Mouse (Mus musculus): Measurements from ENCODE around the gene Slc35b2. TPM values are rescaled to one million over a fixed set of nuclear protein-coding genes. Genes with fewer than 3 reads are reported as not detected.

Slc35b2 gene
- total RNA-seq, 4 experiments from 2014 or later, result 23.1 to 27.9 (median 25.3) TPM

DNA sequence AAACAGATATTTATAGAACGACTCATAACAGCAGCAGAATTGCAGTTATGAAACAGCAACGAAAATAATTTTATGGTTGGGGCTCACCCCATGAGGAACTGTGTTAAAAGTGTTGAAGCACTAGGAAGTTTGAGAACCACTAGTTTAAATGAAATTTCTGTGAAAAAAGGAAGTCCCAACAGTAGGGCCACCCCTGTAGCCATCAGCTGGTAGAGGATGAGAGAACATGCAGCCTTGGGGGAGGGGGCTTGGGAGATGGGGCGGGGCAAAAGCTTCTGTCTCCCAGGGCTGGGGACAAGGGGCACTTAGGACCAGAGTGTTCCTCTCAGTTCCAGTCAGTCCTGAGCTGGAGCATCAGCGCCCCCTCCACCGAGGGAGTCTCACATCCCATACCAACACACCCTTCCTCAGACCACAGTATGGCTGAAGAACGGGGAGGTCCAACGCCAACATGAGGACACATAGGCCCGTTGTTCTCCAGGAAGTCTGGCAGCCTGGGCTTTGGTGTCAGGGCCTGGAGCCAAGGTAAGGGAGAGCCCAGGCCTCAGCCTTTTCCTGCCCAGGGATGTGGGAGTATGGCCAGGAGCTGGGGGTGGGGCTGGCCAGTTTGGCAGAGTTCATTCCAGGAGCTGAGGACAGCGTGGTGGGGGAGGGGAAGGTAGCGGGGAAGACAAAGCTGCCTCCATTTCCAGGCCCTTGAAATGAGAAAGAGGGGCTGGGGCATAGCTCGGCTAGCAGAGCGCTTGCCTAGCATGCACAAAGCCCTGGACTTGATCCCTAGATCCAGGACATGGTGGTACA lies 20.6 kb downstream of the Slc35b2 start:
- DNase-seq (ENCODE audit: low spot score), result peak; percentile 93

DNA sequence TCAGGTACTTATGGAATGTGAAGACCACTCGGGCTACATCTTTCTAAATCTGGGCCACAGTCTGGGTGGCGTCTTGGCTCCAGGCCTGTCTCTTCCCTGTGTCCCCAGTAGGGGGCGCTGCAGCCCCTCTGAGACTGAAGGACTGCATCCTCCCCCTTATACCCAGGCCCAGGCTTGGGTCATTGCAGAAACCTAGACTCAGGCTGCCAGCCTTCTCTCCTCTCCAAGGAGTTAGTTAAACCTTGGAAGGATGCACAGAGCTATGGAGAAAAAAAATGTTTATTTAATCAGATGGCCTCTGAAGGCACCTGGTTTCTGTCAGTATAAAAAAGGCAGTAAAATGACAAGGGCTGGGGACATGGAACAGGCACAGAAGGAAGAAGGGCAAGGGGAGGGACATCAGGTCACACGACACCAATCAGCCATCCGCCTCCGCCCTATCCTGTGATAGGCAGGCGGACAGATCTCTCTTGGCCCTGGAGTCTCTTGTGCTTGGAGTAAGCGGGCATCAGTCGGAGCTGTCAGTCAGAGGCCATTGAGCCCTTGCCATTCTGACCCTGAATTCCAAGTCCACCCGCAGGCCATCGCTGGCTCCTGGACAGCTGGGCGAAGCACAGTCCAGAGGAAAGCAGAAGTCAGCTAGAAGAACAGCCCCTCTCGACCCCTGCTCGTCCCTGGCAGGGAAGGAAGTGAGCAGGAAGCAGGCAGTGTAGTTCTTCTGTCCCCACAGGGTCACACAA lies 21.4 kb downstream of the Slc35b2 start:
- DNase-seq (ENCODE audit: low spot score), result peak; percentile 83

DNA sequence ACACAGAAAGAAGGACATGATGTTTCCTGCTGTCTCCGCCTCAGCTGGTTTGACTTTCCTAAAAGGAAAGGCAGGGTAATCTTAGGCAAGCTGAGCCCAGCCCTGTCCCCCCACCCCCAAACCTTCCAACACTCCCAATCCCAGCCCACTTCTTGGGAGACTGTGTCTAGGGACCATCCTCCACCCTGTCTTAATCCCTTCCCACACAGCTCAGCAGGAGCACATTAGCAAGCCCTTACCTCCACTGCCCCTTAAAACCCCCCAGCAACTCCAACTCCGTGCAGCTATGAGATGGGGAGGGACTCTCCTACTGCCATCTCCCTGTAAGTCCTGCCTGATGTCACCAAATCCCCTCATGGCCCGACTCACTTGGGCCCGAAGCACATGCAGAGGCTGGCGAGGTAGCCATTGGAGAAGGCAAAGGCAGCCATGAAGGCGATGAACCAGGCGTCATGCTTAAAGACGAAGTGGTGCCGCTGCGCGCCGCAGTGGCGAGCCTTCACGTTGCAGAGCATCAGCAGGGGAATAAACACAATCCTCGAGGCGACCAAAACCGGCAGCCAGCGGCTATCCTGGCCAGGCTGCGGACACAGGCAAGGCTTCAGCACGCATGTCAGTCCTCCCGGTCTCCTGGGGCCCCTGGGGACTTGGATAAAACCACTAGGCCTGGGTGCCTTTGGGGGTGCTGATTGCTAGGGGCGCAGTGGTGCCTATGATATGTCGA lies 22.2 kb downstream of the Slc35b2 start:
- DNase-seq (ENCODE audit: low spot score), result no peak

DNA sequence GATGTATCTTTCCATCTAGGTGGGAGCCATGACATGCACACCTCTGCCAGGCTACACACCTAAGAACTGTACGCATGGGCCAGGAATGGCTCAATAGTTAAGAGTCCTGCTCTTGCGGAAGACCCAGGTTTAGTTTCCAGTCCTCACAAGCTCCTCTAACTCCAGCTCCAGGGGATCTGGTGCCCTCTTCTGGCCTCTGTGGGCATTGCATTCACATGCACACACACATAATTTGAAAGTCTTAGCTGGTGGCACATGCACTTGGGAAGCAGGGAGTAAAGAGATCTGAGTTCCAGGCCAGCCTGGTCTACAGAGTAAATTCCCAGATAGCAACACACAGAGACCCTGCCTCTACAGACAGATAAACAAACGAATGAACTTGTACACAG lies 22.8 kb downstream of the Slc35b2 start:
- no peak for DNase-seq (ENCODE audit: low spot score)

DNA sequence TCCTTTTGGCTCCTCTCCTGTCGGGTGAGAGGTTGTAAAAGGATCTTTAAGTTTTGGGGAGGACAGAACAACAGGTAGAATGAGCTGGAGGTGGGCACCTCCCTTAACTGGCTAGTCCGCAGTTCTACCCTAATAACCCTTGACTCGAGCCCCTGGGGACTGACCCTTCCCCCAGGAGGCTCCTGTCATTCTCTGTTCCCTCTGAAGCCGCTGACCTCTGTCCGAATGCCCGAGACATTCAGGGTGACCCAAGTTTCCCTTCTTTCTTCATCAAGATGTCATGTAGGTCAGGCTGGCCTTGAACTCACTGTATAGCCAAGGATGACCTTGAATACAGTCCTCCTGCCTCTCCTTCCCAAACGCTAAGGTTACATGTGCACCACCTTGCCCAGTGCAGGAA lies 24.7 kb downstream of the Slc35b2 start:
- no peak for DNase-seq (ENCODE audit: low spot score)

DNA sequence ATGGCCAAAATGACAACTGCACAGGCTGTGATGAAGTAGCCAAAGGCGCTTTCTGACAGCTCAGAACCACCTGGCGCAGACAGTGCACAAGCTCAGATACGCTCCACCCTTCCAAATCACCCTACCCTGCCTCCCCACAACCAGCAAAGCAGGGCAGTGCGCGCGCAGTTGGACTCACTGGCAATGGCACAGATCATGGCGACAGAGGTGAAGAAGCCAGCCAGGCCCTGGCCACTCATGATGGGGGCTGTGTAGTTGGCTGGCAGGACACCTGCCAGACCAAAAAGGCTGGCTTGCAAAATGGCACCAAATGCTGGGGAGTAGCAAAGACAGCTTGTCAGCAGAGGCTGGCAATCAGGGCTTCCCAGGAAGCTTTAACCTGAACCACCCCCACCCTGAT lies 25.6 kb downstream of the Slc35b2 start:
- DNase-seq (ENCODE audit: low spot score), result no peak

DNA sequence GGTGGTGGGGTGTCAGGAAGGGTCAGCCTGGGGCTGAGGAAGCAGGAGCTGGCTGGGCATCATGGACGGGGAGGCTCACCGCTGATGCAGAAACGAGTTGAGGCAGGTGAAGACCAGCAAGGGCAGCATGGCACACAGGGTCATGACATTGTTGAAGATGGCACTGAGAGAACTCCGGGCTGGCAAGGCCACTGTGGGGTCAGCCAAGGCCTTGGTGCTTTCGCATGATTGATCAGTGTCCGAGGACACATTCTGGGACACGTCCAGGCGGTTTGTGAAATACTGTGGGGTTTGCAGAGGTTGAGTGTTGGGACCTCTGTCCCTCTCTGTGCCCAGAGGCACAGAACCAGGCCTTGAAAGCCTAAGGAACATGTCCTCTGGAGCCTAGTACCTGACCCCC lies 26.2 kb downstream of the Slc35b2 start:
- no peak for DNase-seq (ENCODE audit: low spot score)

DNA sequence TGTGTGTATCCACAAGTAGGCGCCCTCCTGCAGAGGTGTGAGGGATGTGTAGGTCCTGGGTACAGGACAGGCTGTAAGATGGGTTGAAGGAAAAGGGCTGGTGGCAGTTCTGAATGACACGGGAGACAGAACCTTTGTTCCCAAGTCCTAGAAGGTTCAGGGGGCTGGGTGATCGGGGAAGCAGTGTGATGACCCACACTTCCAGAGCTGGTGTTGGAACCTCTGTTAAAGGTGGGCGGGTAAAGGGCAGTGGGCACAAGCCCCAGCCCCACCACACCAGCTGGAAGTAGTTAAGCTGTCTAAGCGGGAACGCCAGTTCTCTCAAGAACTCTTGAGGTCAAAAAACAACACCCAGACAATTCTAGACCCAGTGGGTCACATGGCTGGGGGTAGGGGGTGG lies 26.7 kb downstream of the Slc35b2 start:
- DNase-seq (ENCODE audit: low spot score), result no peak

DNA sequence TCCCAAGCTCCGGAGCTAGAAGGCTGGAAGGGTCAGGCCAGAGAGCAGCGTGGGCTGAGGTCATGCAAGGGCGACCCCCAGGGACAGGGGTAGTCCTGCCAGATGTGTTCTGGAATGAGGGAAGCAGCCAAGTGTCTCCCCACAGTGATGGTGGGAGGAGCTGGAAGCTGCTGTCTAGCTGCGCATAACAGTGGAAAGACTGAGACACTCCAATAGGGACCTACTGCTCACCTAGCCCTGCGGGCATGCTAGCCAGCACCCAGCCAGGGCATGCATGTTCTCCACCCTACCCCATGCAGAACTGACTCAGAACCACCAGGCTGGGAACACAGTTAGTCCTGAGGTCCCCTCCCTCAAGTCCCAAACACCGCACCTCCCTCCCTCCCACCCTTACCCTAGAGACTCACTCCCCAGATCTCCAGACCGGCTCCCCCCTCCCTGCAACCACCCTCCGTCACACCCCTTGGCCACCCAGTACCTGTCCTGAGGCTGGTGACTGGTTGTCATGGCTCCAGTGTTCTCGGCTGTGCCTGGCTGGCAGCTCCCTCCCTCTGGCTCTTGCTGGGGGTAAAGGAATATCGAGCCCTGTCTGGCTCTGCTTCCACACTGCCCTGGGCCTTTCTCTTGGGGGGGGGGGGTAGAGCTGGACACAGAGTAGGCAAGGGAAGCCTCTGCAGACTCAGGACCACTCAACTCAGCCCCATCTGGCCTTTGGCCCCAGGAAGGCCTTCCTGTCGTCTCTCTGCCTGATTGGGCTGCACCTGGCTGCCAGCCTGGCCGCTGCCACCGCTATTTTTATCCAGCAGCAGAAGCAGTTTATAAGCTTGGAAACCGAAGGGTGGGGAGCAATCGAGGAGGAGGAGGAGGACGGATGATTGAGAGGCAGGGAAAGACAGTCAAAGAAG lies 28.3 kb downstream of the Slc35b2 start:
- DNase-seq (ENCODE audit: low spot score), result peak; percentile 84

DNA sequence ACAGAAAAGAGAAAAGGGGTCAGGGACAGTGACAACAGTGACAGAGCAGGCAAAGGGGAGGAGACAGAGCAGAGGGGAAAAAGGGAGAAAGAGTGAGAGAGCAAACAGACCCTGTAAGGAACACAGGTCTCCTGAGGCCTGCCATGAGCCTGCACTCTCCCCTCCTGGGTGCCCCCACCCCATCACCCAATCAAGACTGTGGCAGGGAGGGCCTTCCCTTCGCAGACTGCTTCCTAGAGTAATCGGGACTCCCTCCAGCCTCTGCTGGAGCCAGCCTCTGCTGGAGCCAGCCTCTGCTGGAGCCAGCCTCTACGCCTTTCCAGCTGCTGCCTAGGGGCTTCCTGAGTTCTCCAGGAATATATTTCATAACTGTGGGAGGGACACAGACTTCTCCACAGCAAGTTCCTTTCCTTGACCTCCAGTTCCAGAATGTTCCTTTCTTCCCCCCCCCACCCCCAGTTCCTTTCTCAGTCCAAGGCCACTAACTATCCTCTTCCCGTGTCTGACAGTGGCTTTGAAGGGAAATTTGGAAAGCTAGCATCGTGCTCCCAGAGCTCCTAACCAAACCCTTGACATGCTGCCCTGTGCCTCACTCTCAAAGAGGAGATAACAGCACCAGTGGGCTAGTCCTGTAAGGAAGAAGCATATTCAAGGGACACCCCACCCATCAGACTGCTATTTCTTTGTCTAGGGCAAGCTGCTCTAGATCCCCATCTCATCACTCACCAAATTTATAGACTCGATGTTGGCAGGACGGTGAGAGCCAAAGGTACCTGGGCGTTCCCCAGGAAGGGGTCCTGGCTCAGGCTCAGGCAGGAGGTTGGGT lies 29.1 kb downstream of the Slc35b2 start:
- DNase-seq (ENCODE audit: low spot score), result peak; percentile 68

DNA sequence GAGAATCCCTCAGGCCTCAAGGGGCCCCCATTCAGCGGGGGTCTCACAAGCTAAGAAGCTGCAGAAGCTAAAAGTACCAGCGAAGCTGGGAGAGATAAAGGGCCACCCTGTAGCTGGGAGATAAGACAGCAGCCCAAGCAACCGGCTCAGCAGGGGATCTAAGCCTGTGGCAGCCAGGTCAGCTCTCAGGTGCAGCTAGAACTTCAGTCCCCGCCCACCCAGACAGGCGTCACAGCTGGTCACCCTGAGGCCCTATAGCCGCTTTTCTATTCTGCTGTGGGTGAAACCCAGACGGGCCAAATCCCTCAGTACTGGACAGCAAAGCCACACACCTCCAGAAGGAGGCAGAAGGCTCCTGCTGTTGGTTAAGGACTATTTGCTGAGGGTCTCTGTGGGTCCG lies 29.8 kb downstream of the Slc35b2 start:
- DNase-seq (ENCODE audit: low spot score), result no peak

DNA sequence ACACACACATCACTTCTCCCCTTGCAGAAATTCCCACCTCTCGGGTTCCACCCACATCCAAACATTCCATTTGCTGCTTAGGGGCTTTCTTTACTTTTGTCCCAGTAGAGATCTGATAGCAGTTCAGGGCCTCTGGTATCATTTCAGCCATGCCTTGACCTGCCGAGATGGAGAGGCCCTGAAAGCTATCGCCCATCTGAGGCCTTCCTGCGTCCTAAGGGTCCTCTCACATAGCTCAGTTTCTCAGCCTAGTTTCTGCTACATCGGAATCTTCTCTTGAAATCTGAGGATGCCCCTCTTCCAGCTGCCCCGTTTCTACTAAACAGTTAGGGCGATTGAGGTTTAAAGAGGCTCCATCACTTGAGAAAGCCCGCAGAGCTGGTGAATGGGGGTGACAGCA lies 30.5 kb downstream of the Slc35b2 start:
- no peak for DNase-seq (ENCODE audit: low spot score)

DNA sequence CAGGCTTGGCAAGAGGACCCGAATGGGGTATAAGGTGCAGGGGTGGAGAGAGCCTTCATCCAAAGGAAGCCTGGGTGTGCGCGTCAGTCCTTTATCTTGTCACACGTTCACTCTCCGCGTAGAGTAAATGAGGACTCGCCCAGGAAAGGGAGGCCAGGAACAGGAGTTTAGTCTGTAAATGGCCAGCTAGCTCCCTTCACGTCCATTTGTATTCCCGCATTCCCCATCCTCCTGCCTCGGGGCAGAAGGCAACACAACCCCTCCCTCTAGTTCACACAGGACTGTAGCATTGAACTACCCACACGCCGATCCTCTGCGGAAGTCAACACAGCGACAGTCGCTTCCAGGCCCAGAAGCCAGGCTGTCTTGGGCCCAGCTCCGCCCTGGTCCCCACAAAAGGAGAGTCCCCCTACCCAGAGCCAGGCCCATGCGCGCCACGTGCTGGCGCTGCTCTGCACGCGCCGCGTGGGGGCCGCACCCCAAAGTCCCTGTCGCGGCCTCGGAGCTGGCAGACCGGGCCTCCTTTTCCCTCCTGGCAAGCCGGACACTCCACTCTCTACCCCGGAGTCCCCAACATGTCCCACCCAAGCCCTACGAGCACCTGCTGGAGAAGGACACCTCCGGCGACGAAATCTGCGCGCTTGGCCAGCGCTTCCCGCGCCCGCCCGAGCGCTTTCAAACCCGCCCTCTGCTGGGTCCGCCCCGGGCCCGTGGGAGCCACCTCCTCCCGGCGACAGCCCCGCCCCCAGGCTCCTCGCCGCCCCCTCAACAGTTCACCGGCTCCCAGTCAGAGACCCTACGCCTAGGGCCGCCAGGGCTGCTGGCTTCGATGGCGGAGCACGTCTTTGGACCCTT lies 31.4 kb downstream of the Slc35b2 start:
- DNase-seq (ENCODE audit: low spot score), result peak; percentile 72

DNA sequence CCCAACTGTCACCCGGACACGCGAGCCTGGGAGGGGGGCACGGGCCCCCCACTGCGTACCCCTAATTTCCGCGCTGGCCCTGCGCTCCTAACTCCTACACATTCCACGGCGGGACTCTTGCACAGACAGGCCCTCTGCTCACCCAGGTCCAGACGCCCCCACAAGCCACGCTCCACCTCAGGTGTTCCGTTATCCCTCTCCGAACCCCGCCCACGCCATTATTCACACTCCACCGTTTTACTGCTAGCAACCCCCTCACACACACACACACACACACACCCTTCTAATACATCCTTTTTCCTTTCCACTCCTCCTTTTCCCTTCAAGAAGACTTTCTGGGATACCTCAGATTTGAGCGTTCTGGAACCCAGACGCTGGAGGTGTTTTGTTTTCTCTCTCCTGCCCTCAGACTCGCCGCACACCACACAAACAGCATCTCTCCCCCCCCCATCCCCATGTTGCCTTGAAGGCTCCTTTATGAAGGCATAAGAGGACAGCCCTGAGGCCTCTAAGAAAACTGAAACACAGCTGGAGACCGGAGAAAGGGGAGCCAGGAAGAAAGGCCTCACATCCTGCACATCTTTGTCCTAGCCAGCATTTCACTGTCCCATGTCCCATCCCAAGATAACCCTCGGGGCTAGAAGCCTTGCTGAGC lies 32.2 kb downstream of the Slc35b2 start:
- DNase-seq (ENCODE audit: low spot score), result no peak

DNA sequence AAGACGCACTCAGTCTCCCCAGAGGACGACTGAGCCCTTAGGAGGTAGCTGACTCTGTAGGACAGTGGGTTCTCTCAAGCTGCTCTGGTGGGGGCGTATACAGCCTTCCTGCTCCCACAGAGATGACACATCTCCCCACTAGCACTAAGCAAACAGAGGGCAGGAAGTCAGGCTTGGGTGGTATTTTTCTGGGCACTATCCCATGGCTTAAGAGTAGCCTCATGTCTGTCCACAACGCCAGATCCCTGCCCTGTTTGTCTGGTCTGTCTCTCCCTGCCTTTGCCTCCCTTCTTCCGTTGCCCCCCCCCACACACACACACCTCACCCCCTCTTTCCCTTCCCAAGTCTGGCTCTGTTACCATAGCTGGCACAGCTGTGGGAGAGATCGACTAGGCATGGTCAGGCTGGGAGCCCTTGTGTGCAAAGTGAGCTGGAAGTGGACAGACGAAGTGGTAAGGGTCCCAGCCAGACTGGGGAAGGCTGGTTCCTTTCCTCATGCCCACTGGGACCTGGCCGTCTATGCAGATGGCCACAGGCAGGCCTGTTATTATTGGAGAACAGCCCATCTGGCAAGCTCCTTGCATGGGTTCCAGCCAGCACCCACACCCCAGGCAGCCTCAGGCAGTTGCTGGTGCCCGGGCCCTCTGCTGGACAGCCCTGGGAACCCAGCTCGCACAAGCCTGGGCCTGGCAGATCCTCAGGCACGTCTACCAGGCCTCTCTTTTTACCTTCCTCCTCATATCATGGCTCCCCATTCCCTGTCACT lies 33.1 kb downstream of the Slc35b2 start:
- peak; percentile 85 for DNase-seq (ENCODE audit: low spot score)

DNA sequence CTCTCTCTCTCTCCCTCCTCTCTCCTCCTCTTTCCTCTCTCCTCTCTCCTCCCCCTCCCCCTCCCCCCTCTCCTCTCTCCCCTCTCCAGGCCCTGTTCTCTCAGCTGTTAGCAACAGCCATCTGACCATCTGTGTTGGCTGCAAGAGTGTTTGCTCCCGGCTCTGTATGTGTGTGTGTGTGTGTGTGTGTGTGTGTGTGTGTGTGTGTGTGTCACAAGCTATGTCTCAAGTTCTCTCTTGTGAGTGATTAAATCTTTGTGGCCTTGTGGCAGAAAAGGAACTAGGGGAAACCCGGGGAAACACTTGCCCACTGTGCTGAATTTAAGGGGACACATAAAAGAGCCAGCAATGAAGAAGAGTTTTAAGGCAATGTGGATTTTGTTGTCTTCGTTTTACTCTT lies 34.1 kb downstream of the Slc35b2 start:
- DNase-seq (ENCODE audit: low spot score), result no peak

DNA sequence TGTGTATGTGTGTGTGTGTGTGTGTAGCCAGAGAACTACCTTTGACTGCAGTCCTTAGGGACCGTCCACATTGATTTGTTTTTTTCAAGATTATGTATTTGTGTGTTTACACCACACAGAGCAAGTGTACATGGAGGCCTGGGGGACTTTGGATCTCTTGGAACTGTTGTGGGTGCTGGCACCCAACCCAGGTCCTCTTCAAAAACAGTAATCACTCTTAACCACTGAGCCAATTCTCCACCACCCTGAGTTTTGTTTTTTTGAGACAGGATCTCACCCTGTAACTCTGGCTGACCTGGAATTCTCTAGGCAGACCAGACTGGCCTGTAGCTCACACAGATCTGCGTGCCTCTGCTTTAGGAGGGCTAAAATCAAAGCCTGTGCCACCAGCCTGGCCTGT lies 34.7 kb downstream of the Slc35b2 start:
- DNase-seq (ENCODE audit: low spot score), result no peak

DNA sequence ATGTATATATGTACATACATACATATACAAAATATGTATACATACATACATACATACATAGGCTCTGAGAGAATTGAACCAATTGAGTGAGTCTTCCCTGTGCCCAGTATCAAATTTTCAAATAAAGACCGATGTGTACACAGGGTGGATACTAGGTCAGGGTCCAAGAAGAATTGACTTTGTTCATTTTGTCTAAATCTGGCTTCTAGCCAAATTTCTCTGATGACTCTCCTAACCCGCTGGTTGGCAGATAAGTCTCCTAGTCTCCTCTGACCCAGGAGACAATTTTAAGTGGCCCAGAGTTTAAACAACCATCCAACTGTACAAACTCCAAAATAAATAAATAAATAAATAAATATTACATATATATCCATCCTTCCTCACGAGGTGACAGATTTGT lies 35.2 kb downstream of the Slc35b2 start:
- DNase-seq (ENCODE audit: low spot score), result no peak
